Mouse (Mus musculus) limb, embryonic 15.5 days (tissue): Measurements from ENCODE around the gene Rela. TPM values are rescaled to one million over a fixed set of nuclear protein-coding genes. Genes with fewer than 3 reads are reported as not detected.

Experiments
- ATAC-seq: fragments of 200-750 bp; cut with Nextera tagmentation; 2 replicates; pipeline ENCODE4 v1.8.0; 2017; ENCODE audit warnings: low read depth, moderate TSS enrichment; ENCODE audit not compliant: insufficient number of reproducible peaks, low FRiP score, low TSS enrichment
- H3K27ac ChIP-seq: fragments of 300-500 bp; sonication (generic); 2 replicates; pipeline ENCODE4 v1.5.1; 2015; ENCODE audit warnings: moderate library complexity, mild to moderate bottlenecking, inconsistent platforms
- H3K27me3 ChIP-seq: fragments of 300-500 bp; sonication (generic); 2 replicates; pipeline ENCODE4 v1.6.1; 2015; ENCODE audit warnings: inconsistent platforms
- H3K36me3 ChIP-seq: fragments of 300-500 bp; sonication (generic); 2 replicates; pipeline ENCODE4 v1.6.1; 2015; ENCODE audit warnings: inconsistent platforms
- H3K4me1 ChIP-seq: fragments of 300-500 bp; sonication (generic); 2 replicates; pipeline ENCODE4 v1.6.1; 2015; ENCODE audit warnings: inconsistent platforms
- H3K4me2 ChIP-seq: fragments of 300-500 bp; sonication (generic); 2 replicates; pipeline ENCODE4 v1.6.1; 2015; ENCODE audit warnings: mild to moderate bottlenecking, inconsistent platforms
- H3K4me3 ChIP-seq: fragments of 300-500 bp; sonication (generic); 2 replicates; pipeline ENCODE4 v1.5.1; 2015; ENCODE audit warnings: mild to moderate bottlenecking, inconsistent platforms
- H3K9ac ChIP-seq: fragments of 300-500 bp; sonication (generic); 2 replicates; pipeline ENCODE4 v1.6.1; 2015; ENCODE audit warnings: inconsistent platforms
- H3K9me3 ChIP-seq: fragments of 300-500 bp; sonication (generic); 2 replicates; pipeline ENCODE4 v1.6.1; 2016; ENCODE audit warnings: inconsistent platforms
- WGBS: fragments of 180-500 bp; shearing (Covaris S2); methylation state at CpG from one replicate; pipeline ENCODE4 v1.1.7; 2015; 5-methylcytosine and 5-hydroxymethylcytosine counted together
- polyA plus RNA-seq: library from polyadenylated mRNA; unstranded; fragments of >200 nt; fragmentation: Nextera tagmentation; extraction: Ambion mirVana; gene quantifications from 2 replicates; pipeline ENCODE4 v1.2.1, GENCODE M21; 2015

The Rela gene
- polyA plus RNA-seq, 1 experiment from 2014 or later, result 57.3 TPM

DNA sequence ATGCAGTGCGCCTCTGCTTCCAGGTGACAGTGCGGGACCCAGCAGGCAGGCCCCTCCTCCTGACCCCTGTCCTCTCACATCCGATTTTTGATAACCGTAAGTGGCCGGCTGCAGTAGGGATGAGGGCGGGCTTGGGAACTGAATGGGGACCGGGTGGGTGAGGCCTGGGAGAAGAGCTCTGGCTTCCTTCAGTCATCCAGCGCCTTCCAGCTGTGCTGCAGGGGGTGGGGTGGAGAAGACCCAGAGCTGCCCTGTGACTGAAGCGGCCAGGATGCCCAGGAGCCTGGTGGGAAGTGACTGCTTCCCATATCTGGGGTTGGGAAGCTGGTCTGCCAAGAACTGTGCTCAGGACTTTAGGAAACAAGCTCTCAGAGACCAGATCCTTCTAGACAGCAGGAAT, 3.1 kb downstream of the Rela start:
- peaks cover 67% of the 10 kb centered on the region for H3K36me3 ChIP-seq
- H3K4me3 ChIP-seq, result no peak overlapping the region
- H3K27me3 ChIP-seq, result no peaks in the 10 kb centered on the region
- H3K4me2 ChIP-seq, result no peak overlapping the region
- no peak overlapping the region for H3K27ac ChIP-seq
- H3K4me1 ChIP-seq, result peaks cover 25% of the 10 kb centered on the region
- H3K9me3 ChIP-seq, result no peaks in the 10 kb centered on the region
- 61% methylated on average over 9 of the region's 9 CpGs for WGBS
- no peak overlapping the region for H3K9ac ChIP-seq
- no peak for ATAC-seq

- H3K27ac ChIP-seq, result no peak overlapping the region
- peaks cover 25% of the 10 kb centered on the region for H3K4me1 ChIP-seq
- ATAC-seq, result no peak
- H3K4me2 ChIP-seq, result no peak overlapping the region
- no peaks in the 10 kb centered on the region for H3K27me3 ChIP-seq
- H3K36me3 ChIP-seq, result peaks cover 74% of the 10 kb centered on the region
- no peaks in the 10 kb centered on the region for H3K9me3 ChIP-seq
- no peak overlapping the region for H3K9ac ChIP-seq
- H3K4me3 ChIP-seq, result no peak overlapping the region
- WGBS, result 89% methylated on average over 17 of the region's 17 CpGs
These were observed 3.7 kb downstream of the Rela start for GRCm38 (mm10) chr19:5641021-5641420.

DNA sequence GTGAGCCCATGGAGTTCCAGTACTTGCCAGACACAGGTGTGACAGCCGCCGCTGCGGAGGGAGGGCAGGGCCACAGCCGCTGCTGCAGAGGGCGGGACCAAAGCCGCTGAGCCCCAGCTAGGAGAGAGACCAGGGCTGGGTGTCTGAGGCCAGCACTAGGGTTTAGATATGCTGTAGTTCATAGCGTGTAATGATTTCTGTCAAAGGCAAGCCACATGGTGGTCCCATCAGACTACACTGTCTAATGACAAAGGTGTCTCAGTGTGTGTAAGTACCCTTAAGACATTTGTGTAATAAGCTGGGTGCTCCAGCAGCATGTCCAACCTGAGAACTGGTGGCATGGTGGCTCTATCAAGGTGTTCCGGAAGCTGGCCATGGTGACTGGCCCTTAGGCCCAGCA, 4.4 kb downstream of the Rela start:
- H3K4me2 ChIP-seq, result no peak overlapping the region
- H3K4me3 ChIP-seq, result no peak overlapping the region
- H3K9me3 ChIP-seq, result no peaks in the 10 kb centered on the region
- ATAC-seq, result no peak
- H3K36me3 ChIP-seq, result peaks cover 79% of the 10 kb centered on the region
- no peak overlapping the region for H3K9ac ChIP-seq
- H3K27ac ChIP-seq, result no peak overlapping the region
- peaks cover 22% of the 10 kb centered on the region for H3K4me1 ChIP-seq
- 90% methylated on average over 8 of the region's 8 CpGs for WGBS
- no peaks in the 10 kb centered on the region for H3K27me3 ChIP-seq

DNA sequence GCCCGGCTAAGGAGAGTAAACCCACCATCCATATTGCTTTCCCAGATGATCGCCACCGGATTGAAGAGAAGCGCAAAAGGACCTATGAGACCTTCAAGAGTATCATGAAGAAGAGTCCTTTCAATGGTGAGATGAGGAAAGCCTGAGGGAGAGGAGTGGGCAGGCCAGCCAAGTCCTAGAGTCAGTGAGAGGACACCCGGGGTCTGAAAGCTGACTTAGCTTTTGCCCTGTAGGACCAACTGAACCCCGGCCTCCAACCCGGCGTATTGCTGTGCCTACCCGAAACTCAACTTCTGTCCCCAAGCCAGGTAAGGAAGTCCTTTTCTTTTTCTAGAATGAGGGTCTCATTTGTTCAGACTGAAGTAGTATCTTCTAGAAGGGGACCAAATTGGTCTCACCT, 8.0 kb downstream of the Rela start:
- Histone ChIP-seq H3K4me2 (no peak overlapping the region), H3K36me3 (peaks cover 77% of the 10 kb centered on the region), H3K27ac (no peak overlapping the region), H3K4me1 (peaks cover 14% of the 10 kb centered on the region), H3K9ac (no peak overlapping the region), H3K4me3 (no peak overlapping the region), H3K27me3 (no peaks in the 10 kb centered on the region), H3K9me3 (no peaks in the 10 kb centered on the region)
- WGBS, result 93% methylated on average over 9 of the region's 9 CpGs
- no peak for ATAC-seq

DNA sequence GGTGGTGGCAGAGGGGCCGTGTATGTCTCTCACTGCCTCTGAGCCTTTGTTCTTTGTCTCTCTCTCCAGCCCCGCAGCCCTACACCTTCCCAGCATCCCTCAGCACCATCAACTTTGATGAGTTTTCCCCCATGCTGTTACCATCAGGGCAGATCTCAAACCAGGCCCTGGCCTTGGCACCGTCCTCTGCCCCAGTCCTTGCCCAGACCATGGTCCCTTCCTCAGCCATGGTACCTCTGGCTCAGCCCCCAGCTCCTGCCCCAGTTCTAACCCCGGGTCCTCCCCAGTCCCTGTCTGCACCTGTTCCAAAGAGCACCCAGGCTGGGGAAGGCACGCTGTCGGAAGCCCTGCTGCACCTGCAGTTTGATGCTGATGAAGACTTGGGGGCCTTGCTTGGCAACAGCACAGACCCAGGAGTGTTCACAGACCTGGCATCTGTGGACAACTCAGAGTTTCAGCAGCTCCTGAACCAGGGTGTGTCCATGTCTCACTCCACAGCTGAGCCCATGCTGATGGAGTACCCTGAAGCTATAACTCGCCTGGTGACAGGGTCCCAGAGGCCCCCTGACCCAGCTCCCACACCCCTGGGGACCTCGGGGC, 9.5 kb downstream of the Rela start:
- 90% methylated on average over 8 of the region's 8 CpGs for WGBS
- no peak overlapping the region for H3K4me3 ChIP-seq
- H3K27ac ChIP-seq, result no peak overlapping the region
- H3K27me3 ChIP-seq, result no peaks in the 10 kb centered on the region
- peaks cover 14% of the 10 kb centered on the region for H3K4me1 ChIP-seq
- no peak overlapping the region for H3K4me2 ChIP-seq
- no peak for ATAC-seq
- no peak overlapping the region for H3K9ac ChIP-seq
- H3K36me3 ChIP-seq, result peaks cover 75% of the 10 kb centered on the region
- no peaks in the 10 kb centered on the region for H3K9me3 ChIP-seq

- peaks cover 14% of the 10 kb centered on the region for H3K4me1 ChIP-seq
- H3K4me3 ChIP-seq, result no peak overlapping the region
- peaks cover 75% of the 10 kb centered on the region for H3K36me3 ChIP-seq
- no peak for ATAC-seq
- H3K4me2 ChIP-seq, result no peak overlapping the region
- H3K27me3 ChIP-seq, result no peaks in the 10 kb centered on the region
- no peaks in the 10 kb centered on the region for H3K9me3 ChIP-seq
- no peak overlapping the region for H3K9ac ChIP-seq
- 92% methylated on average over 6 of the region's 6 CpGs for WGBS
- peak overlapping the region; percentile 83 for H3K27ac ChIP-seq
These were observed 10.5 kb downstream of the Rela start for GRCm38 (mm10) chr19:5647791-5648190.

- Histone ChIP-seq H3K4me1 (peaks cover 14% of the 10 kb centered on the region), H3K9ac (no peak overlapping the region), H3K27ac (peak overlapping the region; percentile 83), H3K4me2 (peak overlapping the region; percentile 55), H3K9me3 (no peaks in the 10 kb centered on the region), H3K27me3 (no peaks in the 10 kb centered on the region), H3K4me3 (peak overlapping the region; percentile 30), H3K36me3 (peaks cover 72% of the 10 kb centered on the region)
- ATAC-seq, result peak; percentile 82
- 11% methylated on average over 26 of the region's 26 CpGs for WGBS
These were observed 11.4 kb downstream of the Rela start for GRCm38 (mm10) chr19:5648401-5649297.

GRCm38 (mm10) chr19:5649298-5649741, 12.0 kb downstream of the Rela start:
- no peaks in the 10 kb centered on the region for H3K9me3 ChIP-seq
- H3K36me3 ChIP-seq, result peaks cover 70% of the 10 kb centered on the region
- 67% methylated on average over 6 of the region's 6 CpGs for WGBS
- peak overlapping the region; percentile 55 for H3K4me2 ChIP-seq
- no peak for ATAC-seq
- H3K27me3 ChIP-seq, result peaks cover 5% of the 10 kb centered on the region
- H3K4me1 ChIP-seq, result peaks cover 21% of the 10 kb centered on the region
- H3K9ac ChIP-seq, result no peak overlapping the region
- peak overlapping the region; percentile 30 for H3K4me3 ChIP-seq
- peak overlapping the region; percentile 83 for H3K27ac ChIP-seq

DNA sequence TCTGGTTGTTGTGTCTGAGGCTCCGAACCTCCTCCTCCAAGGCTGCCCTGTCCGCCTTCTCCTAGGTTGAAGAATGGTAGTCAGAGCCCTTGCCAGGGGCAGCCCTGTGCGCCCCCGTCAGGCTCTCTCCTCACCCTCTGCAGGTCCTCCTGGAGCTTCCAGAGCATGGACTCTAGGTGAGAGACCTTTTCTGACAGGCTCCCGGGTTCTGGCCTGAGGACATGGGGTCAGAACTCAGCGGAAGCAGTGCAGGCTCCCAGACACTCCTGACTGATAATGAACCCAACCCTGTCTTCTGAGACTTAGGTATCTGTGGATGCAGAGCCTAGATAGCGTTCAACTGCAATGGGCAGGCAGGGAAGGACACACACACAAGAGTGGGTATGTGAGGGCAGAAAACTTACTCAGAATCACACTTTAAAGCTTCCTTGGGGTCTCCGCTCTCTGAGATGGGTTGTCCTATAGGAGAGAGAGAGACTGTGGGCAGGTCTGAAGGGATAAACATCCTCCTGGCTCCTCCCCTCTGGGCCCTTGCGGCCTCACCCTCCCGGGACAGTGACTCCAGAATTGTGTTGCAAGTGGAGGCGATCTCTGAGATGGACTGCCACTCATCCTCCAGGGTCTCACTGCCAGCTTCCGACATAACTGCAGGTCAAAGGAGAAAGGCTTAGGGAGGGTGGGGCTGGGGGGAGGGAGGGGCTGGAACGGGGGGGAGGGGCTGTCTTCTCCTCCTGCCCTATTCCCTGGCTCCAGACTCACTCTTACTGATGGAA, 14.4 kb downstream of the Rela start:
- Histone ChIP-seq H3K4me2 (no peak overlapping the region), H3K36me3 (peaks cover 55% of the 10 kb centered on the region), H3K27me3 (peaks cover 22% of the 10 kb centered on the region), H3K4me3 (no peak overlapping the region), H3K4me1 (peaks cover 33% of the 10 kb centered on the region), H3K27ac (no peak overlapping the region), H3K9ac (no peak overlapping the region), H3K9me3 (no peaks in the 10 kb centered on the region)
- no peak for ATAC-seq
- WGBS, result 58% methylated on average over 13 of the region's 13 CpGs

- Histone ChIP-seq H3K36me3 (peaks cover 46% of the 10 kb centered on the region), H3K4me3 (no peak overlapping the region), H3K27me3 (peaks cover 22% of the 10 kb centered on the region), H3K27ac (no peak overlapping the region), H3K9ac (no peak overlapping the region), H3K9me3 (no peaks in the 10 kb centered on the region), H3K4me2 (no peak overlapping the region), H3K4me1 (peaks cover 33% of the 10 kb centered on the region)
- WGBS, result 81% methylated on average over 6 of the region's 6 CpGs
- ATAC-seq, result no peak
These were observed 15.3 kb downstream of the Rela start for GRCm38 (mm10) chr19:5652570-5652969.

- no peak for ATAC-seq
- H3K4me2 ChIP-seq, result peak overlapping the region; percentile 75
- H3K27me3 ChIP-seq, result peaks cover 22% of the 10 kb centered on the region
- H3K4me1 ChIP-seq, result peaks cover 20% of the 10 kb centered on the region
- peaks cover 49% of the 10 kb centered on the region for H3K36me3 ChIP-seq
- no peaks in the 10 kb centered on the region for H3K9me3 ChIP-seq
- no peak overlapping the region for H3K27ac ChIP-seq
- H3K9ac ChIP-seq, result peak overlapping the region; percentile 21
- peak overlapping the region; percentile 37 for H3K4me3 ChIP-seq
- 12% methylated on average over 62 of the region's 62 CpGs for WGBS
These were observed 16.9 kb downstream of the Rela start for GRCm38 (mm10) chr19:5653969-5654719.
